8 mouse cellular contexts compared by ENCODE assay signal in genomic region chrX:103694381-103694780, GRCm38 (mm10).
A peak's percentile ranks its signal among the peaks of the same experiment; 100 is the strongest.
DNase-seq lines count a peak whose midpoint lies in the region; ATAC-seq and TF ChIP-seq lines count a peak whose summit lies in the region.

No protein-coding gene starts in this region.

- peaks cover 98% of the 10 kb centered on the region for H3K27me3 ChIP-seq in heart, embryonic 10.5 days (ENCODE audit: insufficient read depth, poor library complexity, severe bottlenecking)
- H3K27me3 ChIP-seq in ES-Bruce4 (ENCODE audit: control insufficient read depth, insufficient read depth, low read length, poor library complexity, severe bottlenecking) = 0 out of 2 replicates have a peak, but pooled peaks cover 2% of the 10 kb centered on the region
- H3K27me3 ChIP-seq in hindbrain, embryonic 10.5 days (ENCODE audit: insufficient read depth, poor library complexity, severe bottlenecking) = peaks cover 99% of the 10 kb centered on the region
- peaks cover 82% of the 10 kb centered on the region for H3K27me3 ChIP-seq in liver, embryonic 15.5 days

- H3K4me3 ChIP-seq in heart, embryonic 10.5 days = peak overlapping the region; percentile 62
- peak overlapping the region; percentile 59; the same call in 1 of the 2 replicates for H3K4me3 ChIP-seq in ES-Bruce4 (ENCODE audit: low read depth, low read length)
- H3K4me3 ChIP-seq in hindbrain, embryonic 10.5 days = peak overlapping the region; percentile 56
- no peak overlapping the region for H3K4me3 ChIP-seq in liver, embryonic 15.5 days (replicated peaks)

- H3K27ac ChIP-seq in heart, embryonic 10.5 days = 0 out of 2 replicates have a peak overlapping the region, but pooled peaks have one; percentile 79
- H3K27ac ChIP-seq in ES-Bruce4 (ENCODE audit: insufficient read depth, low read length) = no peak overlapping the region
- H3K27ac ChIP-seq in hindbrain, embryonic 10.5 days = no peak overlapping the region
- H3K27ac ChIP-seq in liver, embryonic 15.5 days (replicated peaks) = no peak overlapping the region

- peak overlapping the region; percentile 70; the same call in 1 of the 2 replicates for H3K4me2 ChIP-seq in liver, embryonic 15.5 days

- no peaks in the 10 kb centered on the region for H3K9me3 ChIP-seq in heart, embryonic 10.5 days
- H3K9me3 ChIP-seq in ES-Bruce4 (replicated peaks; ENCODE audit: control insufficient read depth, insufficient read depth, low read length, poor library complexity, severe bottlenecking) = no peaks in the 10 kb centered on the region
- H3K9me3 ChIP-seq in hindbrain, embryonic 10.5 days = no peaks in the 10 kb centered on the region
- H3K9me3 ChIP-seq in liver, embryonic 15.5 days (replicated peaks) = no peaks in the 10 kb centered on the region

- no peak overlapping the region for H3K9ac ChIP-seq in ES-Bruce4 (ENCODE audit: low read depth, poor library complexity, severe bottlenecking)
- no peak overlapping the region for H3K9ac ChIP-seq in liver, embryonic 15.5 days

- TF ChIP-seq CTCF in ES-Bruce4 (IDR thresholded peaks at IDR 0.05; ENCODE audit: low read depth, low read length) = no peak

- no peak for TF ChIP-seq EP300 in ES-Bruce4 (IDR thresholded peaks at IDR 0.05; ENCODE audit: insufficient read depth, low read depth, low read length)

- WGBS in heart, embryonic 10.5 days = 32% methylated on average over 10 of the region's 10 CpGs
- WGBS in hindbrain, embryonic 10.5 days = 22% methylated on average over 10 of the region's 10 CpGs
- WGBS in liver, embryonic 15.5 days (ENCODE audit: insufficient replicate concordance) = 33% methylated on average over 10 of the region's 10 CpGs

- TF ChIP-seq POLR2A in ES-Bruce4 (IDR thresholded peaks at IDR 0.05; ENCODE audit: insufficient read depth, low read length) = no peak

- no peak for ATAC-seq in liver, embryonic 15.5 days (ENCODE audit: insufficient read depth)

- no peak for DNase-seq in heart, embryonic 10.5 days (ENCODE audit: low spot score)
- no peak for DNase-seq in heart, adult 18-20 months
- no peak for DNase-seq in hindbrain, embryonic 10.5 days (ENCODE audit: low spot score)
- no peak for DNase-seq in adrenal gland, adult (ENCODE audit: inconsistent age in 2 of 2, low spot score in 1 of 2)
- DNase-seq in ovary, adult 18-20 months (ENCODE audit: low spot score) = no peak
- no peak for DNase-seq in right cerebral cortex, postnatal 25 days

- no peaks in the 10 kb centered on the region for H3K36me3 ChIP-seq in heart, embryonic 10.5 days
- no peaks in the 10 kb centered on the region for H3K36me3 ChIP-seq in ES-Bruce4 (ENCODE audit: control insufficient read depth, insufficient read depth, low read length, poor library complexity, severe bottlenecking)
- H3K36me3 ChIP-seq in hindbrain, embryonic 10.5 days = no peaks in the 10 kb centered on the region
- H3K36me3 ChIP-seq in liver, embryonic 15.5 days (replicated peaks) = no peaks in the 10 kb centered on the region

- H3K4me1 ChIP-seq in heart, embryonic 10.5 days = no peaks in the 10 kb centered on the region; the same call in 1 of the 2 replicates
- no peaks in the 10 kb centered on the region for H3K4me1 ChIP-seq in ES-Bruce4 (ENCODE audit: control insufficient read depth, insufficient read depth, low read length)
- H3K4me1 ChIP-seq in hindbrain, embryonic 10.5 days (replicated peaks) = peaks cover 24% of the 10 kb centered on the region; the same call in 1 of the 2 replicates
- H3K4me1 ChIP-seq in liver, embryonic 15.5 days (replicated peaks) = no peaks in the 10 kb centered on the region
